Mouse (Mus musculus) thymus, adult 2 months (tissue): ENCODE results near the gene Adamts15. TPM values are rescaled to one million over a fixed set of nuclear protein-coding genes. Genes with fewer than 3 reads are reported as not detected.
A peak's percentile ranks its signal among the peaks of the same experiment; 100 is the strongest.

ENCODE experiments used
- DNase-seq: peaks from one replicate; pipeline ENCODE4 v3.0.0; 2021
- H3K27ac ChIP-seq: fragments of 200-500 bp; 2 replicates; pipeline ENCODE4 v1.5.1; 2012; ENCODE audit warnings: low read length, control low read depth; ENCODE audit not compliant: control insufficient read depth, insufficient read depth
- H3K27me3 ChIP-seq: fragments of 200-500 bp; 2 replicates; pipeline ENCODE4 v1.6.1; 2012; ENCODE audit warnings: mild to moderate bottlenecking, low read length, moderate library complexity, mixed read lengths; ENCODE audit not compliant: control insufficient read depth, insufficient read depth
- H3K36me3 ChIP-seq: fragments of 200-500 bp; 2 replicates; pipeline ENCODE4 v1.6.1; 2012; ENCODE audit warnings: mild to moderate bottlenecking, low read length, moderate library complexity; ENCODE audit not compliant: control insufficient read depth, insufficient read depth
- H3K4me1 ChIP-seq: fragments of 200-500 bp; replicated peaks from 2 replicates; pipeline ENCODE4 v1.6.1; 2012; ENCODE audit warnings: low read length; ENCODE audit not compliant: control insufficient read depth, insufficient read depth
- H3K4me3 ChIP-seq: fragments of 200-500 bp; 2 replicates; pipeline ENCODE4 v1.5.1; 2012; ENCODE audit warnings: mild to moderate bottlenecking, low read length, control low read depth, moderate library complexity; ENCODE audit not compliant: control insufficient read depth, insufficient read depth
- CTCF ChIP-seq: fragments of 200-500 bp; IDR thresholded peaks from 2 replicates; pipeline ENCODE4 v1.5.1; 2012; ENCODE audit warnings: mild to moderate bottlenecking, control low read depth, low read length, moderate library complexity, borderline replicate concordance; ENCODE audit not compliant: control insufficient read depth, poor library complexity, insufficient read depth; ENCODE audit errors: extremely low read depth
- POLR2A ChIP-seq: fragments of 200-500 bp; IDR thresholded peaks from 2 replicates; pipeline ENCODE4 v1.6.1; 2012; ENCODE audit warnings: mild to moderate bottlenecking, low read length, control low read depth, moderate library complexity; ENCODE audit not compliant: control insufficient read depth, poor library complexity, insufficient read depth; ENCODE audit errors: extremely low read depth
- WGBS: fragments of 180-500 bp; shearing (Covaris S2); methylation state at CpG from one replicate; pipeline ENCODE4 v1.1.7; 2018; 5-methylcytosine and 5-hydroxymethylcytosine counted together
- polyA plus RNA-seq: library from polyadenylated mRNA; depleted of rRNA; stranded (reverse); fragments of >200 nt; gene quantifications from 2 replicates; pipeline ENCODE4 v1.2.3, GENCODE M21; 2012

The Adamts15 gene
- polyA plus RNA-seq, 1 experiment, result 1.5 TPM

GRCm38 (mm10) chr9:30944234-30944633 is 22.0 kb upstream of the Adamts15 start:
- WGBS, result 26% methylated on average over 1 of the region's 1 CpGs
- H3K4me3 ChIP-seq, result no peak overlapping the region
- TF ChIP-seq POLR2A, result no peak
- TF ChIP-seq CTCF, result no peak

GRCm38 (mm10) chr9:30943341-30943740 is 21.1 kb upstream of the Adamts15 start:
- no peaks in the 10 kb centered on the region for H3K4me1 ChIP-seq
- DNase-seq, result no peak
- no peak overlapping the region for H3K27ac ChIP-seq
- TF ChIP-seq POLR2A, result no peak
- no peak for TF ChIP-seq CTCF
- no peaks in the 10 kb centered on the region for H3K36me3 ChIP-seq
- H3K4me3 ChIP-seq, result no peak overlapping the region
- peaks cover 9% of the 10 kb centered on the region for H3K27me3 ChIP-seq
- 6% methylated on average over 14 of the region's 14 CpGs for WGBS

More at GRCm38 (mm10) chr9:30944234-30944633, 22.0 kb upstream of the Adamts15 start:
- peaks cover 9% of the 10 kb centered on the region for H3K27me3 ChIP-seq
- no peaks in the 10 kb centered on the region for H3K36me3 ChIP-seq
- H3K27ac ChIP-seq, result no peak overlapping the region
- H3K4me1 ChIP-seq, result no peaks in the 10 kb centered on the region
- no peak for DNase-seq

- H3K4me3 ChIP-seq, result no peak within 1 kb of the TSS
- H3K36me3 ChIP-seq, result no peaks in the 10 kb centered on the region
- WGBS, result 1% methylated on average over 96 of the region's 96 CpGs
- no peak for TF ChIP-seq POLR2A
- TF ChIP-seq CTCF, result no peak
- DNase-seq, result no peak
- H3K27me3 ChIP-seq, result peaks cover 9% of the 10 kb centered on the region
- H3K4me1 ChIP-seq, result no peaks in the 10 kb centered on the region
- H3K27ac ChIP-seq, result no peak within 1 kb of the TSS
Measured at GRCm38 (mm10) chr9:30942512-30943313, 20.5 kb upstream of the Adamts15 start, which contains the start of gene Adamts8. Gene Adamts8 (plus strand): TSS chr9:30942562.

GRCm38 (mm10) chr9:30940328-30940727 is 18.1 kb upstream of the Adamts15 start:
- H3K4me1 ChIP-seq, result no peaks in the 10 kb centered on the region

GRCm38 (mm10) chr9:30936674-30937438 is 14.6 kb upstream of the Adamts15 start:
- no peaks in the 10 kb centered on the region for H3K36me3 ChIP-seq
- no peaks in the 10 kb centered on the region; the same call in 1 of the 2 replicates for H3K27me3 ChIP-seq
- DNase-seq, result no peak
- H3K4me3 ChIP-seq, result no peak overlapping the region
- H3K27ac ChIP-seq, result no peak overlapping the region
- TF ChIP-seq CTCF, result no peak
- no peak for TF ChIP-seq POLR2A
- whole genome bisulfite sequencing, result 28% methylated on average over 9 of the region's 9 CpGs
- no peaks in the 10 kb centered on the region for H3K4me1 ChIP-seq

More at GRCm38 (mm10) chr9:30940328-30940727, 18.1 kb upstream of the Adamts15 start:
- H3K27me3 ChIP-seq, result peaks cover 9% of the 10 kb centered on the region
- TF ChIP-seq POLR2A (no peak), CTCF (no peak)
- no peak overlapping the region for H3K4me3 ChIP-seq
- peak; percentile 62 for DNase-seq
- no peaks in the 10 kb centered on the region for H3K36me3 ChIP-seq
- no peak overlapping the region for H3K27ac ChIP-seq
- 12% methylated on average over 6 of the region's 6 CpGs for WGBS

- no peak for TF ChIP-seq POLR2A
- no peak for TF ChIP-seq CTCF
- WGBS, result 73% methylated on average over 6 of the region's 6 CpGs
- Histone ChIP-seq H3K27me3 (no peaks in the 10 kb centered on the region; the same call in 1 of the 2 replicates), H3K36me3 (no peaks in the 10 kb centered on the region), H3K4me1 (no peaks in the 10 kb centered on the region), H3K4me3 (no peak overlapping the region), H3K27ac (no peak overlapping the region)
- DNase-seq, result no peak
Measured at GRCm38 (mm10) chr9:30934827-30935226, 12.6 kb upstream of the Adamts15 start.
